Comparison of ENCODE assay signal across 20 mouse cellular contexts in the genomic region with DNA sequence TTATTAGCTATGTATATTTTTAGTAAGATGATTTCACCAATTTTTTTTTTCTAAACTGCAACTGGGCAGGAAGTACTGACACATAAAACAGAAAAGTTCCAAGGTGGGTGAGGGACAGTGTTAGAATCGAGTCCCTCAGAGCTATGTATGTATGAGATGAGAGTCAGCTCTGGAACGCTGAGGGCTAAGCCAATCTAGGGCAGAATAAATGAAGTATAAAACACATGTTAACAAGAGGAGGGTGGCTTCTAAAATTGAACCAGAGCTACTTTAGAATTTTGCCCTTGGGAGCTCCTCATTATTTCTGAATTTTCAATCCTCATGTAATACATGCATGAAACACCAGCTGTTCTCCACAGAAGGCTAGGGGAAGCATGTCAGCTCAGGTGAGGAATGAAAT.
A peak's percentile ranks its signal among the peaks of the same experiment; 100 is the strongest.
DNase-seq lines count a peak whose midpoint lies in the region; TF ChIP-seq lines count a peak whose summit lies in the region.
"Had no signal": no experiment of that assay in that cellular context is flagged by ENCODE, and none has a peak within 500 bp of the region (broad histone marks: within the 10 kb centered on the region; RNA-seq: fewer than 3 reads in every experiment).

No protein-coding gene starts in this region.

- H3K27ac ChIP-seq in left cerebral cortex, adult 2 months: peak overlapping the region; percentile 78; the same call in 1 of the 2 replicates
- H3K27ac ChIP-seq: forebrain, embryonic 15.5 days; heart, embryonic 15.5 days; kidney, postnatal 0 days; limb, embryonic 12.5 days; liver, embryonic 14.5 days; lung, embryonic 15.5 days had no signal

- peak; percentile 38 to 54 for DNase-seq in frontal cortex, adult 2 months (ENCODE audit: extremely low spot score in 1 of 2, low spot score in 1 of 2)
- no peak for DNase-seq in frontal cortex, postnatal 14 days (ENCODE audit: low spot score in 2 of 2)
- no peak for DNase-seq in left cerebral cortex, adult 2 months (ENCODE audit: extremely low spot score in 1 of 2, low spot score in 2 of 2)
- DNase-seq in left cerebral cortex, postnatal 10 days (ENCODE audit: extremely low spot score in 1 of 2, low spot score in 2 of 2): no peak
- DNase-seq in brain, adult 2 months (ENCODE audit: low read depth, low spot score): peak; percentile 71
- DNase-seq in left cerebral cortex, postnatal 36 days (ENCODE audit: low spot score in 2 of 2): peak; percentile 11 to 19
- DNase-seq in gastrocnemius, postnatal 4 days (ENCODE audit: low spot score in 2 of 2): no peak
- no peak for DNase-seq in lung, postnatal 25 days (ENCODE audit: low spot score)
- DNase-seq: adrenal gland, postnatal 10 days; cerebellum, adult 11 months; cerebellum, postnatal 14 days; gastrocnemius, postnatal 14 days; heart, postnatal 4 days; kidney, adult 11 months had no signal

- intact Hi-C loops in left cerebral cortex, adult 2 months (cut with DNase I): loop anchor here (5.0 kb wide), 1 partner anchor 110 kb away; no protein-coding TSS in a partner anchor
- intact Hi-C loops in left cerebral cortex, postnatal 10 days (cut with DNase I): no loop called here
- intact Hi-C loops in left cerebral cortex, postnatal 36 days (cut with DNase I): no loop called here

- TF ChIP-seq CTCF in left cerebral cortex, adult 2 months (IDR thresholded peaks at IDR 0.05): no peak

- no peak overlapping the region for H3K4me3 ChIP-seq in left cerebral cortex, adult 2 months
- H3K4me3 ChIP-seq: forebrain, embryonic 15.5 days; heart, embryonic 15.5 days; limb, embryonic 12.5 days; lung, embryonic 15.5 days had no signal

Comparison
In these comparisons a context has a peak if more than half of its experiments do, and no peak if none do; other contexts are left out.
1. DNase-seq: peak in frontal cortex, adult 2 months (2 of 2), brain, adult 2 months (single experiment) and left cerebral cortex, postnatal 36 days (2 of 2); none in frontal cortex, postnatal 14 days (0 of 2), left cerebral cortex, adult 2 months (0 of 2), left cerebral cortex, postnatal 10 days (0 of 2), gastrocnemius, postnatal 4 days (0 of 2) and lung, postnatal 25 days (single experiment).